Mouse (Mus musculus): ENCODE measurements around the gene Cyb5rl.

Gene Cyb5rl

DNA sequence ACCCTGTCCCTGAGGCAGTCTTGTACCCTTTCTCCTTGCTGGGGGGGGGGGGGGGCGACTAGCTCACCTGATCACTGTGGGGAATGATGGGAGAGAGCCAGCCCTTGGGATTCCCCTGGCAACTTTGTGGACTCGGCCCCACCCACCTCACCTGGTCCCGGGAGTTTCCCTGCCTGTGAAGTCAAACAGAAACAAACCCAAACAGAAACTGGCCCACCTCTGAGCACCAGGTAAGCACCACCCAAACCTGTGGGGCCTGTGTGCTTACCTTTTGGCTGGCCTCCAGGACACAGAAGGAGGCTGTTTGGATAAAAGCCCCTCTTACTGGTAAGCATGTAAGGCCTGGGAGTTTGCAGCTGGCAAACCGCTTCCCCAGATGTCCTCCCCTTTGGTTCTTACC lies 52.3 kb downstream of the Cyb5rl start:
- no peak for DNase-seq

DNA sequence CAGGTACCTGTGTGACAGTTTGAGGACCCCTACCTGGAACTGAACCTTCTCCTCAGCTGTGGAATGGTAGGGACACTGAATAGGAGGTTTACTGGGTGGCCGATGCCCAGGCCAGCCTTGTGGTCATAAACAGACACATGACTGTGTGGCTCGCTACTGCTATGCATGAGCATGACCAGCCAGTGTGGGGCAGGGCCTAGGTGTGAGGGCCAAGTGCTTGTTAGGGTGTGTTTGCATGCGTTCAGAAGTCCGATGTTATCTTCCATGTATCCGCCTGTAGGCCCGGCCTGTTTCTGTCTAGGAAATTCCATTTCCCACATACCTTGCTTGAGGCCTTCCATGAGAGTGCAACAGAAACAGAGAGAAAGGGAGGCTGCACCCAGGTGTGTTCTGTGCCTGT lies 53.9 kb downstream of the Cyb5rl start:
- no peak for DNase-seq

DNA sequence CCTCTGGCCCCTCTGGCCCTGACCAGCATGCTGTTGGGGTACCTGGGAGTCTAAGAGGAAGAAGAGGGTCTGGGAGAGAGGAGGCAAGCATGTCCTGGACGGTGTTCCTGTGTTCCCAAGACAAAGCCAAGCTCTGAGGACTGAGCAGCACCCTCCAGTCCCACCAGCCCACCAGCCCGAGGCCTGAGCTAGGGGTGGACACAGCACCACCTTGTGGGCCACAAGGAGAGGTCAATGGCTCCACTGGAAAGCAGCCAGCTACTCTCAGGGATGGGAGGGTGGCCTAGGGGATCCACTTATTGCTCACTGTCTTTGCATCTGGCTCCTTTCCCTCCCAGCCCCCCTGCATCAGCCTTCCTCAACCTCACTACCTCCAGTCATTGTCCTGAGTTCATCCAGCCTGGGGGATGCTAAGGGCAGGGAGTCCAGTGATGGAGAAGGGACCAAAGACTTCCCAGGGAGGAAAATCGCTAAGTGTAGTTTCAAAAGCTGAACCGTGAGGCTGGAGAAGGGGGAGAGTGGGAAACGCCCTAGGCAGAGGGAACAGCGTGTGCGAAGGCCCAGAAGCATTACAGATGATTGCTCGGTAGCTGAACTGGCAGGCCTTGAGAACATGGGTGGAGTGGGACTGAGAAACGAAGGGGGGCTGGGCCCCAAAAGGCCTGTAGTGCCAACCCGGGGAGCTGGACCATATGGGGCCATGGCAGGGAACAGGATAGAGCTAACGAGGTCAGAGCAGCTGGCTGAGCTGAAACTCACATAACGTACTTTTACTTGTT lies 54.6 kb downstream of the Cyb5rl start:
- DNase-seq = no peak

DNA sequence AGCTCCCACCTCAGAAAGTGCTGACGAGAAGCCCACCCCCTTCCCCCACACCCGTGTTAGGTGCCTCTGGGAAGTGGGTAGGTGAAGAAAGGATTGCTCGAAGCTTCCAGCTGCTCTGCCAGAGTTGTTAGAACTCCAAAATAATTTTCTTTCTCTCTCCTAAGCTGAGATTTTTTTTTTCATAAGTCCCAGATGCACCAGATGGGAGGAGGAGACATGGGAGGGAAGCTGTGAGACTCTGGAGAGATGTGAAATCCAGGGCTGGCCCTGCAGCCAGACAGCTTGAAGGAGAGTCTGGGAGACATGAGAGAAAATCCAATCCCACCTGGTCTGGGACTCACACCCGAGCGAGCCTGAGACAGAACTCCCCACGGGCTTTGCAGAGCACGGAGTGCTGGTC lies 57.6 kb downstream of the Cyb5rl start:
- peak; percentile 17 for DNase-seq

DNA sequence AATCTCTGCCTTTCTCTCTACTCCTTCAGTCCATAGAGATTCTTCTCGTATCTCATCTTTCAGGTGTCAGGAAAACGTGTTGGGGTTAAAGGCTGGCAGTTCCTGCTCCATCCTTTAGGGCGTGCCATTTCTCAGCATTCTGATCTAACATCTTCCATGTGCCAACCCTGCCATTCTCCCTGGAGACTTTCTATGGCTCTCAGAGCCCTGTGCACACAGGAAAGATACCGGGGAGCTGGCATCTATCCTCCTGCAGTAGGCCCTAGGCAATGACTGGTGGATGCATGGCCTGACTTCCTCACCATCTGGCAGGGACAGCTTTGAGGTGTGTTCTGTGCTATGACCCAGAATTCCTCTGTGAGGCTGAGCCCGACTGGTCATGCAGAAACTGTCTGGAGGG lies 58.3 kb downstream of the Cyb5rl start:
- DNase-seq = no peak

DNA sequence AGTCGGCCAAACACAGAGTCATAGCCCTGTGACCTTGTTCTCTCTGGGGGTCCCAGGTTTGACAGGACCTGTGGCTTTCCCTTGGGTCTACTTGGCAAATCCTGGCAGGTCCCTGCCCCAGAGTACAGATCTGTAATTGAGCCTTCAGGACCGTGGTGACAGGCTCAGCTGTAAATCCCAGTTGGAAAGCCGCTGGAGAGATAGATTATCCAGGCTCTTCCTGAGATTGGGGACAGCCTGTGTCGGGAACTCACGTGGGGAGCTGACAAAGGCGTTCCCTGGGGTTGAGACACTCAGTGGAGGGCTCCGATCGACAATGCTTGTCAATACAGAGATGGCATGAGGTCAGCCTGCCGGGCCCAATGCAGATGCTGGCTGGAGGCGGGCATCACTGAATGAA lies 59.6 kb downstream of the Cyb5rl start:
- DNase-seq = no peak

DNA sequence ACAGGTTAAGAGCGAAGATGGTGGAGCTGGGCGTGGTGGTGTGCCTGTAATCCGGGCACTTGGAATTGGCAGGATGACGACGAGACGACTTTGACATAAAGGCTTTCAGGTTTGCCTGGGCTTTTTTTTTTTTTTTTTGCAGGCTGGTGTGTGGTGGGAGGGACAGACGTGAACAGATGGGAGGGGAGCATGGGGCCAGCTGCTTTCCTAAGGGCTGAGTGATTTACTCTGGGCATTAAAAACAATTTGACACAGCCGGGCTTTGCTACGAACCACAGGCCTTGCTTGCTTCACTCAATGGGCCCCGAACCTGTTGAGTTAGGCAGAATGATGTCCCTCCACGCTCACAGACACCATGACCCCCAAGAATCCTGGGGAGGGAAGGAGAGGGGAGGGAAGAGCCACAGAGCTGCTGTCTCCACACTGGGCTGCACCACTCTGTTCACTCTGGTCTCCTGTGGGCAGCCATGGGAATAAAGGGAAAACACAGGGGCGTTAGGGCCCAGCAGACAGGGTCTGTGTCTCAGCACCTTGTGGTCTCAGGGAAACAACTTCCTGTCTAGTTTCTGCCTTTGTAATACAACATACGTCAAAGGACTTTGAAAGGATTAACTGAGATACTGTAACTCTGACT lies 60.2 kb downstream of the Cyb5rl start:
- DNase-seq = no peak

DNA sequence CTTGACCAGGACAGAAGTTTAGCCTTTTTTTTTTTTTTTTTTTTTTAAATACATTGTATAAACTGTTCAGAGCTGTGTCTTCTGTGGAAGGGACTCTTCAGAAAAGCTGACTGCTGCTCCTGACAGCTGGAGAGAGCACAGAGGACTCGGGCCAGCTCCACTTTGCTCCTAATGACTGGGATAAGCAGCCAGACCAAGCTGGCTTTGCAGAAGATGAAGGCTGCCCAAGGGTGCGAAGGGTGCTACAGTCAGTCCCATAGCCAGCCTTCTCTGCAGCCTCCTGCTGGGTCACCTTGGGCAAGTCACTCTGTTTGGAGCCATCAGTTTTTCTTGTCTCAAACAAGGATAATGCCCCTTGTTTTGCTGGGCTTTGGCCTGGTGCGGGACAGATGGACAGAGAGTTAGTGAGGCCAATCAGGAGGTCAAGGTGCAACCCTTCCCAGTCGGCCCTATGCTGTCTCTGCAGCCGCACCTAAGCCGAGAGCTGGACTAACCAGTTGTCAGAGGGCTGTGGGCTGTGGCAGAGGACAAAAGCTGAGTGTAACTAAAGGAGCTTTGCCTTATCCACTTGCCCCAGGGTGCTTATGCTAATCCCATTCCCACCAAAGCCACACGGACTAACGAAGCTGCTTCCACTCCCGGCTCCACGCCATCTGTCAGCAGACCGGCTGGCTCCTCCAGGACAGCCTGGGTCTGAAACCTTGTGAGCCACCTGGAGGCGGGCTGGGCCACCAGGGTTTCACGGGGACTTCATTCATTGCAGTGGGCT lies 61.3 kb downstream of the Cyb5rl start:
- DNase-seq = no peak

DNA sequence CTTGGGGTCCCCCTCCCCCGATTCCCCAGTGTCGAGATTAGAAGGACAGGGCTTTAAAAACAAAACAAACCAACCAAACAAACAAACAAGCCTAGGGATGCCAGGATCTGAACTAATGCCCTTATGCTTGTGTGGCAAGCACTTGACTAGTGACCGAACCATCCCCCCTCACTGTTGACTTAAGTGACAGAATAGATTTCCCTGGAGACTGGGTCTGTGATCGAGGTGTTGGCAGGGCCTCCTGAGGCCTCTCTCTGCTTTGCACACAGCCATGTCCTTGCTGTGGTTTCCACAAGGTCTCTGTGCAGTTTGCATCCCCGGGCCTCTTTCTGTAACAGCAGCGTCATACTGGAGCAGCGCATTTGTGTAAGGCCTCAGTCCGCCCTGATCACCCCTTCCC lies 62.6 kb downstream of the Cyb5rl start:
- DNase-seq = no peak

DNA sequence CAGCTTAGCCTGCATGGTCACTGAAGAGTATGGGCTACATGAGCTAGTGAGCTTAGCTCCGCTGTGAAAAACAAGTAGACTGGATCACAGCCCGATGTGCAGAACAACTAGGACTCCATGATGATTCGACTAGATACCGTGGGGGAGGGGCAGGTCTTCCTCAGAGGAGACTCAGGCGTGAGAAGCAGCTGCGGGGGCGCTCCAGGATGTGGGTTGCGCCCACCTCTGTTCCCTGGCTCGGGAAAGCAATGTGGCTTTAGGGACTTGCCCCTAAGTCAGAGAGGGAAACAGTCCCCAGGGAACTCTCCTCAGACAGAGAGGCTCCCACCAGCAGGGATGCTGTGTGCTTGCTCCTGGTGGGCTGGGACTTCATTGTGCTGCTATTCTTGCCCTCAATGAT lies 63.7 kb downstream of the Cyb5rl start:
- no peak for DNase-seq

DNA sequence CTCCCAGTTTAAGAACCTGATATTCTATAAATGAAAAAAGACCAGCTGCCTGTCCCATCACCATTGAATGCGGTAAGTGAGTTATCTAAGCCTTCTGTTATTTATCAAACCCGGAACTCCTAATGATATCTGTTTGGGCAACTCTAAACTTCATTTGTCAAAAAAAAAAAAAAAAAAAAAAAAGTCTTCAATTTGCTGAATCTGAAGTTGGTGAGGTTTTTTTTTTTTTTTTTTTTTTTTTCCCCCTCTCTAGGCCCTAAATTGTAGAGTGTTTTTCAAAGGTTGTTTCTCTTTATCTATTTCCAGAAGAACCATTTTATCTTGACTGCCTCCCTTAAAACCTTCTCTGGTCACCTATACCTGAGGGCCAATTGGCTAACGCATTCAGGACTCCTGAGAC lies 68.1 kb downstream of the Cyb5rl start:
- no peak for DNase-seq

DNA sequence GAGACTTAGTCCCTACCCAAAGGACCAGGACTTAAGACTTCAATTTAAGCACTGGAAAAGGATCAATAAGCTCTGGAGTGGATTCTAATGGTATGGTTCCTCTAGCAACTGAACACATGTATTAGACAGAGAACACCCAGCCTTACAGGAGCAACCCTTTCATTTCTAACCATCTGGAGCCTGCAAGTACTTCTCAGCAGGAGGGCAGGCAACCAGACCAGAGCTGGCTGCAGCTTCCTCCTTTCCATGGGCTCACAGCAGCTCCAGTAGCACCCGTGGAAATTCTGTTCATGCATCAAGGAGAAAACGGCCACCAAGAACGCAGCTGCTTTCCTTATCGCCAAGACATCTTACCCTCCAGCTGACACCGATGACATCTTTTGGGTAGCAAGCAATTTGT lies 68.9 kb downstream of the Cyb5rl start:
- no peak for DNase-seq

DNA sequence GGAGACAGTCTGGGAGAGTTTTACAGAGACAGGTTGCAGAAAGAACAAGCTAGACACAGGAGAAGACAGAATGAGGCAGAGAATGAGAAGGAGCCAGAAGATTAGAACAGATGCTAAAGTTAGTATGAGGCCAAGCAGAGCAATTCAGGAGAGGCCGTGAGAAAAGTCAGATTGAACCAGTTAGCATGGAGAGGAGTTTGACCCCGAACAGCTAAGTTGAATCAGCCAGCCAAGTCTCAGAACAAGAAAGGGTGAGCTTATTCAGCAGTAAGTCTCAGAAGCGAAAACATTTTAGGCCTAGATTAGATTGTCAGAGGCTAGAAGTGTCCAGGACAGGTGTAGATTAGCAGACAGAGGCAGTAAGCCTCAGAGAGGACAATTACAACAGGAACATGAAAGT lies 69.7 kb downstream of the Cyb5rl start:
- DNase-seq = no peak

Measured in layer of hippocampus, adult 9-11 months (tissue).